Mouse (Mus musculus) CD4-positive helper T cell, adult 2 months (primary cell): ENCODE results near the gene Zfp462.
"Not testable (repeated sequence)": the region's sequence is repeated elsewhere in the genome, so short reads cannot be mapped to it uniquely, and the experiment has no call there.

Experiments used
- DNase-seq: peaks from one replicate; pipeline ENCODE4 v3.0.0-alpha.2; 2012; ENCODE audit warnings: low read depth, missing footprints, low spot score

The Zfp462 gene

DNA sequence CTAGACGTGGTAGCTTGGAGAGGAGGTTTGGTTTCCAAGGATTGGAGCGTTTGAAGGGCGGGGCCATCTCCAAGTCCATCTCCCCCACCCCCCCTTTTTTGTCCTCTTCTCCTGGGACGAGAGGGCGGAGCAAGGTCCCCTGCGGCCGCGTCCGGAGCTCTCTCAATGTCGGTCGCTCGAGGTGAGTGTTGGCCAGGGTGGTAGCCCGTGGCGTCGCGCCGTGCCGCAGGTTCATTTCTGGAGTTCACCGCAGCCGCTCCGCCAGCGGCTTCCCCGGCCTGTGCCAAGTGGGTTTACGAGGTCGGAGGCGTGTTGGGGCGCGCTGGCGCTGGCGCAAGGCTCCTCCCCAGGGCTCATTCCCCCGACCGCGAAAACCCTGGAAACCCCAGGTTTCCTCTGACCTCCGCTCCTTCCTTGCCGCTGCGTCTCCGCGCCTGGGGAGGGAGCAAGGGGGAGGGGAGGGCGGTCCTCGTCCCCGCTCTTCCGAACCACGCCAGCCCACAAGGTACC, at the start of gene Zfp462:
Gene Zfp462, plus strand, starts transcription at position 128 of the 510 bp plus-strand sequence.
- DNase-seq: no peak

DNA sequence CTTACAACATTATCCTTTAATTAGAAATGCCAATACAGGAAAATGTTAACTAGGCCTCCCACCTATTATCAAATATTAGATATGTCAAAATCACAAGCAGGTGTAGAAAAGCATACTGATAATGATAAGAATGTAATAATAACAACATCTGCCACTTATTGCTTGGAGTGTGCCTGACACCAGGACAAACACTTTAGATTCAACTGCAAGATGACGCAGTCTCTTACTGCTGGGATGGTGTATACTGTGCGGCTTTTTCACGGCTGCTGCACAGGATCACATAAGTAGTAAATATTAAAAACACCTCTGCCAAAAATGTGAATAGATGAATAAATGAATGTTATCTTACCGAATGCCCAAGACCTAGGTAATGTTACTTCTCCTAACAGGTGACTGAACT, 48.8 kb upstream of the Zfp462 start:
- DNase-seq: no peak

DNA sequence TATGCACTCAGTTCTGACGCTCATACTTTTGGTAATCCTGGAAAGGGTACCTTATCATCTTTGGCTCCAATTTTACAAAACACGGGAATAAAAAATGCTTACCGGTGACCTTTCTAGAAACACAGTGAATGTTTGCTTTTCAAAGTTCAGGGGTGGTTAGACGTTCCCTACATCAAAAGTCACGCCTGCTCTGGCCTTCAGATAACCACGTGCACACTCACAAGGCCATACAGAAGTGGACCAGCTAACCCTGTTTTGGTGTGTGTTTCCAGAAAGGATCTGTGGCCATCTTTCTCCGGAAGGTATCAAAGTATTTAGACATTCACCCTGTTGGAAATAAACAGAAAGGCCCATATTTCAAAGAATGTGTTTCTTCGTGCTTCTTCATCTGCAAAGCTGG, 40.2 kb upstream of the Zfp462 start:
- DNase-seq: no peak

DNA sequence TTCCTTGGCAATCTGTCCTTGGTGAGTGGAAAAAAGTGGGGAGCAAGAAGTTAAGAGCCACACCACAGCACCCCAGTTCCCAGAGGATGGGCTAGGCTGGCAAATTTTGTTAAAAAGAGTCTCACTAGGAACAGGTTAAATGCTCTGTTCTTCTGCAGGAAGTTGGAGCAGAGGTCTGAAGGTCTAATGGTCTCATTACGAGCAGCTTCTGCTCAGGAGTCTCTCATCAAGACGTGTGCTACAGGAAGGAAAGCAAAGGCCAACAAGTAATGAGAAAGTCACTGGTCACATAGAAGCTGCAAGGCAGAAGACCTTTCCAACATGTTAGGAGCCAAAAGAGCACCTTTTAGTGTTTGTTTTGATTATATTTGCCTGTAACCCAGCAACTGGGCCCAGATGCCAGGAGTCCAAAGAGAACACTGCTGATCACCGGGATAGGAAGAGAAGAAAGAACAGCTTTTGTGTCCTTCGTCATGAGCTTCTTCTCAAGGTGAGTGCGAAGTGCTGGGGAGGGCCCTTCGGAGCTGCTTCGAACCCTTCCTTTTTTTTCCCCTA, 39.4 kb upstream of the Zfp462 start:
- DNase-seq: no peak

DNA sequence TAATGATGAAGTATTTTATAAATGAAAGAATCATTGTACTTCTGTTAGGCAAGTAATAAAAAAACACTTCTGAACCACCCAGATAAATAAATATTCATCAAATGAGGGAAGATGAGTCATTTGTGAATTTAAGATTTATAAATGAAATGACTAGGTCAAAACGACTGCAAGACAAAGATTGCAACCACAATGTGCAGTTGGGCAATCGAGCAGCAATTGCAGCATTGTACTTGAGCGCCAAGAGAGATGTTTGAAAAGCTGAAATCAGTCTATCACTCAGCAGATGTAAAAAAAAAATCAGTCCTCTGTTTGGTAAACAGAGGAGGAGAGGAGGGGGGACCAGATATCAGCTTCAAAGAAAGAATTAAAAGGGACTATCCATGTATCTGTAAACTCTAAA, 34.5 kb upstream of the Zfp462 start:
- no peak for DNase-seq

DNA sequence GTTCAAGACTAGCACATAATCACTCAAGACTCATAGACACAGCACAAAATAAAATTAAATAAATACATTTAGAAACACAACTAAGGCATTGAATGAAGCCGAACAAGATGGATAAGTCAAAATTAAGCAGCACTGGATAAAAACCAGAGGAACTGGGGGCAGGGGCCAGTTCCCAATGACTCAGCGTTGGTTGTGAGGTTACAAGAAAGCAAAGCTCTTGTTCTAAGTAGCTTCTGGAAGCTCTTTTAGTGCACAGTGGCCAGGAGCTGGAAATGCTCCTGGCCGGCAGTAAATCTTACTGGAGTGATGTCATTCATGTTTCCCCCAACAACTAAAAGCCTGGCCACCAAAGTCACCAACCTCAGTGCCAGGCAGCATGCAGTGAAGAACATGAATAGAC, 26.6 kb upstream of the Zfp462 start:
- DNase-seq: no peak

DNA sequence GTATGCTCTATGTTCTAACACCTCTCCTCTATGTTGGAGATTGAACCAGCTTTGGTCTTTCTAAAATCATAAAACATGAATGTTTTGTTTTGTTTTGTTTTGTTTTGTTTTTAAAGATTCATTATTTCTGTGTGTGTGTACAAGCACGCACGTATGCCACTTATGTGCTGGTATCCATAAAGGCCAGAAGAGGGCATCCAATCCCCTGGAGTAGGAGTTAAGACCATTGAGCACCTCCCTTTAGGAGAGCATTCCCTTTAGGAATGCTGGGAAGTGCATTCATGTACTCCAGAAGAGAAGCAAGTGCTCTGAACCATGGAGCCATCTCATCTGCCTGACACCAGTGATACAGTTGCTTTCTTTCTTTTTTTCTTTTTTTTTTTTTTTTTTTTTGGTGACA, 21.5 kb upstream of the Zfp462 start:
- no peak for DNase-seq

DNA sequence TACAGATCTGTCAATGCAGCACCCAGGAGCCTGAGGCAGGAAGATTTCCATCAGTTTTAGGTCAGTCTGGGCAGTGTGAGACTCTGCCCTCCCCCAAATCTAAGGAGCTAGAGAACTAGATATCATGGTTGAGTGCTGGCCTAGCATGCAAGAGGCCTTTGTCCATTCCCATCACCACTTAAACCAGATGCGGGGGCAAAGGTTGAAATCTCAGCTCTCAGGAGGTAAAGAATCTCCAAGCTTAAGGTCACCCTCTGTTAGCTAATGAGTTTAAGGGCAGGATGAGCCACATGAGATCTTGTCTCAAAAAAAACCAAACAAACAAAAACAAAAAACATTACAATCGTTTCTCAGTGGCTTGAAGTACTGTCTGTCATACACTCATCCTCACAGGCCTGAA, 20.5 kb upstream of the Zfp462 start:
- no peak for DNase-seq

DNA sequence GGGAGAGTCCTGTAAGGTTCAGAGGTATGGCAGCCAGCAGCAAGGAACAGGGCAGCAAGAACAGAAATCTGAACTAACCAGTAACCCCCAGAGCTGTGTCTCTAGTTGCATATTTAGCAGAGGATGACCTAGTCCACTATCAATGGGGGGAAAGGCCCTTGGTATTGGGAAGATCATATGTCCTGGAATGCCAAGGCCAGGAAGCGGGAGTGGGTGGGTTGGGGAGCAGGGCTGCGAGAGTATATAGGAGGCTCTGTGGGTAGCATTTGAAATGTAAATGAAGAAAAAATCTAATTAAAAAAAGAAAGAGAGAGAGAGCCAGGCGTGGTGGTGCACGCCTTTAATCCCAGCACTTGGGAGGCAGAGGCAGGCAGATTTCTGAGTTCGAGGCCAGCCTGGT, 18.4 kb upstream of the Zfp462 start:
- not testable (repeated sequence) for DNase-seq

DNA sequence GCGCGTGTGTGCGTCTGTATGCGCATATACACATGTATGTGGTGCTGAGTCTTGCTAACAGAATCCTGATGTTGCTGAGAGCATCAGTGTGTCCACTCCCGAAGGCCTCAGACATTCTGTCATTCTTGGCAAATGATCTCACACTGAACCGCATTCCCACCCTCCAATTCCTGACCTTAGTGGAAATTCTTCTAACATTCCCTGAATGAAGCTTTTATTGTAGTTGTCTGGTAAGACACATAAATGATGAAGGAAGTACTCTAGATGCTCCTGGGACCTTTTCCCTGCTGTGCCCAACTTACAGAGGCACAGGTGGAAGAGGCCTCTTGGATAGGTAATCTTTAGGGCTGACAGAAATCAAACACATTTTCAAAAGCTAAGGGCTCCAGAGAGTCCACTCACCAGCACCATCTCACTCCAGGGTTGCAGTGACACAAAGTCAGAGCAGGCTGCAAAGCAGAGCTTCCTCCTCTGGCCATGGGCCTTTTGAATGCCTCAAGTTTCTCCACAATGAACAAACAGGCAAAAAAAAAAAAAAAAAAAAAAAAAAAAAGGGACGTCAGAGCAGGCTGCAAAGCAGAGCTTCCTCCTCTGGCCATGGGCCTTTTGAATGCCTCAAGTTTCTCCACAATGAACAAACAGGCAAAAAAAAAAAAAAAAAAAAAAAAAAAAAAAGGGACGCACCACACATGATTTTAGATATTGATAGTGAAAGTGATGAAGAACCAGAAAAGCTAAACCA, 17.4 kb upstream of the Zfp462 start:
- not testable (repeated sequence) for DNase-seq

DNA sequence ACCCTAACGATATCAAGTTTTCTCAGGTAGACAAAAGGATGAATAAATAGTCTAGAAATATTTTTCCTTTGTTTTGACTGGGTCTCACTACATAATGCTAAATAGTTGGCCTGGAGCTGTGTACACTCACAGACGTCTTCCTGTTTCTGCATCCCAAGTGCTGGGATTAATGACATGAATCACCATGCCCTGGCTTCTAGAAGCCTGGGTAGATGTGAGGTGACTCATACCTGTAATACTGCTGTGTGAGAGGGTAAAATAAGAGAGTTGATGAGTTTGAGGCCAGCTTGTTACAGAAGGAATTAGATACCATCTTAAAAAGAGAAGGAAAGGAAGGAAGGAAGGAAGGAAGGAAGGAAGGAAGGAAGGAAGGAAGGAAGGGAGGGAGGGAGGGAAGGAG, 15.2 kb upstream of the Zfp462 start:
- no peak for DNase-seq

DNA sequence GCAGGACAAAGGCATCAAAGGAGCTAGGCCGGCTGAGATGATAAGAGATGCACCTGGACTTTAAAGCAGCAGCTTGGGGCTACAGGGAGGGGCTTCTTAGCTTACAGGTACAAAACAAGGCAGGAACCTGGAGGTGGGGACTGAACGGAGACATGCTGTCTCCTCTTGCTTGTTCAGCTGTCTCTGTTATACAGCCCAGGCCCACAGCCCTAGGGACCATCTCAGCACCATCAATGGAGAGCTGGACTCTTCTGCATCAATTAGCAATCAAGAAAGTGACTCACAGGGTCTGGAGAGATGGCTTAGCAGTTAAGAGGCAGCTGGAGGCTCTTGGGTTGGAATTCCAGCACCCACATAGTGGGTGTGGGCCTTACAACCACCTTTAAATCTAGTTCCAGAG, 12.2 kb upstream of the Zfp462 start:
- DNase-seq: no peak

DNA sequence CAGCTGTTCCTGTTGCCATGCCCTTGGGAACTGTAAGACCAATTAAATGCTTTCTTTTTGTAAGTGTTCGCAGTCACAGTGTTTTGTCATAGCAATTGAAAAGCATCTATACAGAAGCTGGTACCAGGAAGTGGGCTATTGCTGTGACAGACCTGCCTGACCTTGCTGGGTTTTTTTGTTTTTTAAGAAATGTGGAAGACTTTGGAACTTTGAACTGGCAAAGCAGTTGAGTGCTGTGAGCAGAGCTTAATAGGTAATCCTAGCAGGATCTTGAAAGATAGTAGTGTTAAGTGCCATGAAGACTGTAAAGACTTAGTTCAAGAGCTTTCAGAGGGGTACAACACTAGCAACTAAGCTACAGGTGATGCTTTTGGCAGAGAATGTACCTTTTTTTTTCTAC, 7.7 kb upstream of the Zfp462 start:
- no peak for DNase-seq

DNA sequence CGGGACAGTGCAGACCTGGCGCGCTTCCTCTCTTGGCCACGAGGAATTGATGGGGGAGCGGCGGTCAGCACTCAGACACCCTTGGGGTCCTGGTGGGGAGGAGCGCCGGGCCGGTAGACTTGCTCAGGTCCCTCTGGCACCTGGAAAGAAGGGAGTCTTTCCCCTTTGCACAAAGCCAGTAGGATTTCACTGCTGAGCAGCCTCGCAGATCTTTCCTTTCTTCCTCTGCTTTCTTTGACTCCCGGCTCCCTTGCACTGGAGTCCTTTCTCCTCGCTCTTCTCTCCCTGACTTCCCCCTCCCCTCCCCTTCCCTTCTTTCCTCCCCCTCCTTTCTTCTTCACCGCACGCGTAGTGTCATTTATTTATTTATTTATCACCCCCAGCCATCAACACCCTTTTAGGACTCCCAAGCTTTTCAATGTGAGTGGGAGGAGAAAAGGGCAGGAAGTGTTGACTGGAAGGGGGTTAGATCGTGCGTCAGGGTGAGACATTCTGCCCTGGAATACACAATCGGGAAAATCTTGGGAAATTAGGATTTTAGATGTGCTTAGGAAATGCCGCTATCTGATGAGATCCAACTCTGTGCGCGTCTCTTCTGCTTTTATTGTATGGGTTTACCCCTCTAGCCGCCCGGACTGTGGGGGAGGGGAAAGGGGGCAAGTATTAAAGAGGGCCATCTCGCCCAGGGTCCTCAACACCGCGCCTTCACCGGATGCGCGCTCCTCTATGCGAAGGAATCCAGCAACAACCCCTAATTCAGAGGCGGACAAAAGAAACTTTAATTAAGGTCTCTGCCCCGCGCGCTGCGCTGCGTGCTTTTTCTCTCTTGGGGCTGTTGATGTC, 976 bp downstream of the Zfp462 start:
- DNase-seq: no peak

DNA sequence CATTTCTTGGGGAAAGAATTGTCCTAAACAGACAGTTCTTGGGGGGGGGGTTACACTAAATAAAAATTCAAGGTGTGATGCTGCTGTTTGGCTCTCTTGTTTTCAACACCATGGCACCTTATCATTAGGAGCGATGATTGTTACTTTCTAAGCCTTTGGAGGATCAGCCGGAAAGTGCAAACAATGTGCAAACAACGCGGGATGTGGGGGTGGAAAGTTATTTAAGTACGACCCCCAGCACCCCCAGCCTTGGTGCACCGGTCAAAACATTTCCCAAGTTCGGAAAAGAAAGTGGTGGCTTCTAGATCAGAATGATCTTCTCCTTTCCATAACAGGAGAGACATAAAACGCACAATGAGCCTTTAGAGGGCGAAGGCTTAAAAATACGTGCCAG, 1.8 kb downstream of the Zfp462 start:
- no peak for DNase-seq

DNA sequence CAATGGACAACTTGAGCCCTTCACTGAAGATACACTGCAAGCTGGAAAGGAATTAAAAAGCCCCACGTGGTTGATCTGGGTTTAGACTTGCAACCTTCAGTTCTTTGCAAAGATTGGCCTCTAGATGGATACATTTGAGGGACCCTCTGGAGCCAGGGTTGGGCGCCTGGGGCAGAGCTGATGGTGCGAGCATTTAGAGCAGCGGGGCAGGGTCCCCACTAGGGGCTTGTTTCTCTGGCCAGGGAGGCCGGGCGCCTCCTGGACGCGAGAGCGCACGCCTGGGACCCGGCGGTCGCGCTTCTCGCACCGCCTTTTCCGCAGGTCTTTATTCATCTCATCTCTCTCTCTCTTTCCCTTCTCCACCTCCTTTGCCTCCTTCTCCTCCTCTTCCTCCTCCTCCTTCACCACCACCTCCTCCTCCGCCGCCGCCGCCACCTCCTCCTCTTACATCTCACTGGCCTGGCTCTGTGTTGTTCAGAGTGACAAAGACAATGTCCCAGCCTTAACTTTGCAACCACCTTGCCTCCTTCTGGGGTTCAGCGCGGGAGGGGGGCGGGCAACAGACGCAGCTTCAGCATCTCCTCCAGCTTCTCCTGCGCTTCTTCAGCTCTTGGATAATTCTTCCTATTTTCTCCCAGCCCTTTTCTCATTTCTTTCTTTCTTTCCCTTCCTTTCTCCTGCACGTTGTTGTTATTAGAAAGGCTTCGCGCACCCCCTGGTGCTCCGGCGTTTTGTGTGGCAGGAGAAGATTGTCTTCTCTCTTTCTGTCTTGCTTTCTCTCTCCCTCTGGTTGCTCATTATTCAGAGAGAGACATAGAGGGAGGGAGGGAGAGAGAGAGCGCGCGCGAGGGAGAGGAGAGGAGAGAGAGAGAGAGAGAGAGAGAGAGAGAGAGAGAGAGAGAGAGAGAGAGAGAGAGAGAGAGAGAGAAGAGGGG, 2.5 kb downstream of the Zfp462 start:
- DNase-seq: no peak

DNA sequence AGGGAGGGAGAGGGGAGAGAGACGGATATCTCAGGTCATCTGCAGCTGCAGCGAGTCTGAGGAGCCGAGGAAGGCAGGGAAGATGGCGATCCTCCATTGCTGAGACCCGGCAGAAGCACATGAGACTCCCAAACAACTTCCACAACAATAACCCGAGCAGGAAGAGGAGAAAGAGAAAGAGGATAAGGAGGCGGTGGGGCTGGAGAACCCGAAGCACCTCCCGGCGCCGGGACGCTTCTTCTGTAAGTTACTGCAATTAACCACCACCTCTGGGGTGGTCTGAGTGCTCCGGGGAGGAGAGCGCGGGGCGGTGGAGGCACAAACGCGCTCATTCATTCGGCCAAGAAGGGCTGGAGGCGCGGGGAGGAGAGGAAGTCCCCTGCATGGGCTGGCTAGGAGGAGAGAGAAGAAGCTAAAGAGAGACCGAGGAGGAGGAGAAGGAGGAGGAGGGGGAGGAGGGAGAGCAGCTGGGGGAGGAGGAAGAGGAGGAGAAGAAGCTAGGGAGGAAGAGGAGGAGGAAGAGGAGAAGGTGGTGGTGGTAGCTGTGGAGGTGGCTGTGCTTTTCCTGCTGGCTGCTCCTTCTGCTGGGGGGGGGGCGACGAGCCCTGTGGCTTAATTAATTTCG, 3.3 kb downstream of the Zfp462 start:
- no peak for DNase-seq

DNA sequence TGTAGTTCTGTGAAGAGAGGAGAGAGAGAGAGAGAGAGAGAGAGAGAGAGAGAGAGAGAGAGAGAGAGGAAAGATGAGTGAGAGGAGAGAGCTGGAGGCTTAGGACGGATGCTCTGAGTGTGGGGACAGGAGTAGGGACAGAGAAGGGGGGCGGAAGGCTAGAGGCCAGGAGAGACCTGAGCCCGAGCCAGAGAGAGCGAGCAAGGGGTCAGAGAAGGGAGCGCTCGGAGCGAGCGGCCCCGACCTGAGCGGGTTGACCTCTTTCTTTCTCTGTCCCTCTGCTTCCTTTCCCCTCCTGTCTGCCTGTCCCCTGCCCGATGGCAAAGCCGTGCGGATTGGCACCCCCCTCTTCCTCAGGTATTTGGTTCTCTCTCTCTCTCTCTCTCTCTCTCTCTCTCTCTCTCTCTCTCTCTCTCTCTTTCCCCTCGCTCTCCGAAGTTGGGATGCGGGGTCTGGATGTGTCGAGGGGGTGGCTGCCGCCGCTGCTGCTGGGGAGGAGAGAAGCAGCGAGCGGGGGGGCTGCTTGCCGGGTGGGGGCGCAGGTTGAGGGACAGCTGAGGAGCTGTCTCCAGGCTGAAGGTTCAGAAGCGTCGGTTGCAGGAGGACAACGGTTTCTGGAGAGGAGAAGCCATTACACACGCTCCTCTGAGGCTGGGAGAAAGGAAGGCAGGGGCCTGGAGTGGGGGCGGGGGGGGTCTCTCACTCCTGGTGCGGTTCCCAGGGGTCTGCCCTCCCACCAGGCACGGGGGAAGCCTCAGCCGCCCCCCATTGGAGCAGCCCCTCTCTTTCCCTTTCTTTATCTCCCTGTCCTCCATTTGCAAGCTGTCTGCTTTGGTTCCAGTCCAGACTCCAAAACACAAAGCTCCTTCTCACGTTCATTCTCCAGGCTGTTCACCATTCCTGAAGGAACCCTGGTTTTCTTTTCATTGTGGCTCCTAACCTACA, 4.0 kb downstream of the Zfp462 start:
- no peak for DNase-seq

DNA sequence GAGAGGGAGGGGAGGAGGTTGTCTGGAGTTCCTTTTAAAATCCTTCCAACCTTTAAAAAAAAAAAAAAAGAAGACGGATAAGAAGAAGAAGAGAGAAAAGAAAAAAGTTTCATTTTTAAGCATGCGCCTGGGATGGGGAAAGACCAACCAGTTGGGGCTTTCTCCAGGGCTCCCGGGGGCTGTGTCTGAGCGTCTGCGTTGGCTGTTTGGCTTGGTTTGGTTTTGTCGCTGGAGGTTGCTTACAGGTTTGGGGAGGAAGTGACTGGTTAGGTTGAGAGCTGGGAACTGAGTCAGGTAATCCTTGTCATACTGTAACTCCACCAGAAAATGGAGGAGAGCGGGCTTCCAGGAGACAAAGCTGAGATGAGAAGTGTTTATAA, 4.7 kb downstream of the Zfp462 start:
- no peak for DNase-seq

DNA sequence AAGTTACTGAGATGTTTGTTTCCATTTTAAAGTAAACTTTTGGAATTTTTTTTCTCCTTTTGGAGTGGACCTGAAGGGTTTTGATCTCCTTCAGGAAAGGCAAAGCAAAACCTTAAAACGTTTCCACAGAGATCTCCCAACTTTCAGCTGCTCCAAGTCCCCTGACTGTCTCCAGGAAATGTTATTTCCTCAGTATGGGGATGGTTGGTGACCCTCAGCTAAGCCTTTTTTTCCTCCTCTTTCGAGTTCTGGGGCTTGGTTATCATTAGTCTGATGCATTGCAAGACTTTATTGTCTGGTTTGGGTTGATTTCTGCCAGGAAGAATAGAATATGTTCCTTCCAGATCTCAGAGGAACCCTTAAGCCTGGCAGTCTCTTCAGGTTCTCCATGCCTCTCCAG, 5.3 kb downstream of the Zfp462 start:
- no peak for DNase-seq
